Mouse (Mus musculus): ENCODE results near the gene Tmem186. TPM values are rescaled to one million over a fixed set of nuclear protein-coding genes. Genes with fewer than 3 reads are reported as not detected.

Gene Tmem186
- polyA plus RNA-seq, 1 experiment = 13.4 TPM

DNA sequence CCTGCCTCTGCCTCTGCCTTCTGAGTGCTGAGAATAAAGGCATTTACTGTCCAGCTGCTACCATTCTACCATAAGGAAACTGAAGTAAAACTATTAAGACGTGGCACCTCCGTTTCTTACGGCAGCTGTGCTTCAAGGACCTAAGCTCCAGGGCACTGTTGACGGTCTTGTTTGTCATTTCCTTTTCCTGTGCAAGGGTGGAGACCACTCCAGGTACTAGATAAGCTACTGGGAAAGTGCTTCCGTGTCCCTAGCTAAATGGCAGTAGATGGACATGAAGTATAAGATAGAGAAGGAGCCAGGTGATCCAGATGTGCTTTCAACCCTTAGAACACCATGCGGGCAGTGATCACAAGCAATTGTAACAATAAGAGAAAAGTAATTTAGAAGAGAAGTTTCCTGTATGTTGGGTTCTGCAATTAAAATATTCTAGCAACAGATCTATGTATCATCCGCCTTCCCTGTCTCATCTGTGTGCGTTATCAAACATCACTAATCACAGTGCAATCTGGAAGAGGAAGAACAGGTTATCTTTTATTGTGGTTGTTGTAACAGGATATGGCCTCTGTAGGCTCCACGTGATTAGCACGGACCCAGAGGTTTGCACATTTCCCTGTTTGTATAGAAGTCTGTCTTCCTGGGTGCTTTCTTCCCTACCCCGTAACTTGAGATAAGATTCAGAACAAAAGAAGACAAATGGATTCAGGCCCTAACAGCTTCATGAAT, 2.1 kb upstream of the Tmem186 start:
- Histone ChIP-seq H3K4me3 (ENCODE audit: insufficient read depth, low read depth, low read length) (no peak overlapping the region), H3K4me1 (ENCODE audit: control insufficient read depth, insufficient read depth, low read length) (no peaks in the 10 kb centered on the region; the same call in 1 of the 2 replicates), H3K27me3 (replicated peaks; ENCODE audit: control insufficient read depth, insufficient read depth, low read length) (no peaks in the 10 kb centered on the region), H3K27ac (ENCODE audit: insufficient read depth, low read depth, low read length) (no peak overlapping the region), H3K36me3 (ENCODE audit: control insufficient read depth, insufficient read depth, low read length) (no peaks in the 10 kb centered on the region; the same call in 1 of the 2 replicates)
- no peak for TF ChIP-seq CTCF (conservative IDR thresholded peaks at IDR 0.05; ENCODE audit: insufficient read depth, insufficient read length, low read depth, low read length)
- no peak for DNase-seq
- 66% methylated on average over 11 of the region's 11 CpGs for WGBS

DNA sequence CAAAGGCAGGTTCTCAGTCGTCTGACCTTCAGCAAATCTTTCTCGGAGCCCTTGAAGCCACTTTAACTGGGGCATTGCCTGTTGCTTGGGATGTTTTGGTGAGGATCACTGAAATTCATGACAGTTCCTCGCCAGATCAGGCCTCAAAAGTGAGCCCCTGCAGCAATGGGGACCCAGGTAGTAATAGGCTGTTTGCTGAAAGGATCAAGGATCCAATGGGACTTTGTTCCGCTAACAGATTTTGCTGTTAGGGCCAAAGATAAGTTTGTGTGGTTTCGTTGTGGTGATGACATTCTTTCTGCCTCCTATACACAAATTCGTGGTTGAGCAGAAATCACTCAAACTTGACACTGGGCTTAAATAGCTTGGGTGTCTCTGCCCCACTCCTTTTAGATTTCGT, 619 bp upstream of the Tmem186 start:
- H3K36me3 ChIP-seq (ENCODE audit: control insufficient read depth, insufficient read depth, low read length) = no peaks in the 10 kb centered on the region
- no peak for DNase-seq
- H3K27me3 ChIP-seq (replicated peaks; ENCODE audit: control insufficient read depth, insufficient read depth, low read length) = no peaks in the 10 kb centered on the region
- H3K27ac ChIP-seq (ENCODE audit: insufficient read depth, low read depth, low read length) = peak overlapping the region; percentile 73; the same call in 1 of the 2 replicates
- H3K4me1 ChIP-seq (ENCODE audit: control insufficient read depth, insufficient read depth, low read length) = no peaks in the 10 kb centered on the region; the same call in 1 of the 2 replicates
- 30% methylated on average over 7 of the region's 7 CpGs for WGBS
- TF ChIP-seq POLR2A (IDR thresholded peaks at IDR 0.05; ENCODE audit: low read depth, low read length) (no peak), CTCF (conservative IDR thresholded peaks at IDR 0.05; ENCODE audit: insufficient read depth, insufficient read length, low read depth, low read length) (no peak)
- H3K4me3 ChIP-seq (ENCODE audit: insufficient read depth, low read depth, low read length) = peak overlapping the region; percentile 91

DNA sequence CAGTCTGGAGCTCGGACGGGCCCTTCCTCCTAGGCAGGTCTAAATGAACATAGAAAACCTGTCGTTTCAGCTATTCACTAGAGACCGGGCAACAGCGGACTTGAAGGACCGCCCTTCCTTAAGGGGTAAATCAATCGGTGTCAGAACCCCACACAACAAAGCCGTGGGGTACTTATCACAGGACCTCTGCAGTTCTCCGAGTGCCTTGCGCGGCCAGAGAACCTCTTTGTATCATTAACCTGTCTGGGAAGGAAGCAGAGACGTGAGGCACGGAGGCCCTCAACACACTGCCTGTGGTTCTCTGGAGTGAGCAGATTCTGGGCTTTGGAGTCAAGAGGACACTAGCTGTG, 670 bp downstream of the Tmem186 start:
- peak overlapping the region; percentile 91 for H3K4me3 ChIP-seq (ENCODE audit: insufficient read depth, low read depth, low read length)
- WGBS = under 1% methylated on average over 13 of the region's 13 CpGs
- DNase-seq = no peak
- TF ChIP-seq CTCF (conservative IDR thresholded peaks at IDR 0.05; ENCODE audit: insufficient read depth, insufficient read length, low read depth, low read length) (no peak), POLR2A (IDR thresholded peaks at IDR 0.05; ENCODE audit: low read depth, low read length) (no peak)
- peak overlapping the region; percentile 66 for H3K27ac ChIP-seq (ENCODE audit: insufficient read depth, low read depth, low read length)
- no peaks in the 10 kb centered on the region for H3K27me3 ChIP-seq (replicated peaks; ENCODE audit: control insufficient read depth, insufficient read depth, low read length)
- H3K36me3 ChIP-seq (ENCODE audit: control insufficient read depth, insufficient read depth, low read length) = no peaks in the 10 kb centered on the region
- H3K4me1 ChIP-seq (ENCODE audit: control insufficient read depth, insufficient read depth, low read length) = no peaks in the 10 kb centered on the region; the same call in 1 of the 2 replicates

DNA sequence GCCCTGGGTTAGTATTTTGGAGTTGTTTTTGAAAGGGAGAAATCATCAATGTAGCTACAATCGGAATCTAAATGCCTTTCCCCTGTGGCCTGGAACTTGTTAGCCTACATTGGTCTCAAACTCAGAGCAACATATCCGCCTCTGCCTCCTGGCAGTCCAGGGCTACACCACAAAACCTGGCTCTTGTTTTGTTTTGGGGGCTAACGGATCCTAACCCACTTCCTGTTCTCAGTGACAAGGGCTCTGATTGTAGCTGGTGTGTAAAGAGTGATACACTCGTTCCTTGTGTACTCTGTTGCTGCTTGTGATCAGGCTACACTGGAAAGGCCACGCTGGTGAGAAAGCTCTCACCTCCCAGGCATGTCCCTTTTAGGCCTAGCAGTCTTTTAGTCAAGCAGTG, 6.1 kb downstream of the Tmem186 start:
- Histone ChIP-seq H3K27me3 (replicated peaks; ENCODE audit: control insufficient read depth, insufficient read depth, low read length) (no peaks in the 10 kb centered on the region), H3K4me3 (ENCODE audit: insufficient read depth, low read depth, low read length) (no peak overlapping the region), H3K4me1 (ENCODE audit: control insufficient read depth, insufficient read depth, low read length) (no peaks in the 10 kb centered on the region), H3K36me3 (ENCODE audit: control insufficient read depth, insufficient read depth, low read length) (no peaks in the 10 kb centered on the region), H3K27ac (ENCODE audit: insufficient read depth, low read depth, low read length) (no peak overlapping the region)
- 90% methylated on average over 5 of the region's 5 CpGs for WGBS
- no peak for TF ChIP-seq POLR2A (IDR thresholded peaks at IDR 0.05; ENCODE audit: low read depth, low read length)
- no peak for TF ChIP-seq CTCF (conservative IDR thresholded peaks at IDR 0.05; ENCODE audit: insufficient read depth, insufficient read length, low read depth, low read length)
- DNase-seq = no peak

DNA sequence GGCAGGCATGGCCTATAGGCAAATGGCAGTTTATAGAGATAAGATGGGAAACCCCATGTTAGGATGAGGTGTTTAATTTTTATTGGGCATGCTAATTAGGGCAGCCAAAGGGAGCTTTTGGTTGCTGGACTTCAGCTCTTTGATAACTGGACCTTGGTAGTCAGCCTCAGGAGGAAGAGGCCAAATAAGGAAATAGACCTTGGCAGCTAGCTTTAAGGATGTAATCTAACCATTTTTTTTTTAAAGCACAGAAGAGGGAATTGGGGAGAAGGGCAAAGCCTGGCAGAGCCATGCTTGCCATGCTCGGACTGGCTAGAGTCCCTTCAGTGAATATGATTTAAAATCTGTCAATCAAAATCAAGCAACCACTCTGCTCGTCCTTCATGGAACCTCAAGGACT, 7.1 kb downstream of the Tmem186 start:
- no peaks in the 10 kb centered on the region for H3K27me3 ChIP-seq (replicated peaks; ENCODE audit: control insufficient read depth, insufficient read depth, low read length)
- no peak overlapping the region for H3K4me3 ChIP-seq (ENCODE audit: insufficient read depth, low read depth, low read length)
- no peaks in the 10 kb centered on the region for H3K4me1 ChIP-seq (ENCODE audit: control insufficient read depth, insufficient read depth, low read length)
- no peaks in the 10 kb centered on the region for H3K36me3 ChIP-seq (ENCODE audit: control insufficient read depth, insufficient read depth, low read length)
- TF ChIP-seq POLR2A (IDR thresholded peaks at IDR 0.05; ENCODE audit: low read depth, low read length) (no peak), CTCF (conservative IDR thresholded peaks at IDR 0.05; ENCODE audit: insufficient read depth, insufficient read length, low read depth, low read length) (no peak)
- no peak for DNase-seq
- H3K27ac ChIP-seq (ENCODE audit: insufficient read depth, low read depth, low read length) = no peak overlapping the region
- 75% methylated on average over 2 of the region's 2 CpGs for WGBS

DNA sequence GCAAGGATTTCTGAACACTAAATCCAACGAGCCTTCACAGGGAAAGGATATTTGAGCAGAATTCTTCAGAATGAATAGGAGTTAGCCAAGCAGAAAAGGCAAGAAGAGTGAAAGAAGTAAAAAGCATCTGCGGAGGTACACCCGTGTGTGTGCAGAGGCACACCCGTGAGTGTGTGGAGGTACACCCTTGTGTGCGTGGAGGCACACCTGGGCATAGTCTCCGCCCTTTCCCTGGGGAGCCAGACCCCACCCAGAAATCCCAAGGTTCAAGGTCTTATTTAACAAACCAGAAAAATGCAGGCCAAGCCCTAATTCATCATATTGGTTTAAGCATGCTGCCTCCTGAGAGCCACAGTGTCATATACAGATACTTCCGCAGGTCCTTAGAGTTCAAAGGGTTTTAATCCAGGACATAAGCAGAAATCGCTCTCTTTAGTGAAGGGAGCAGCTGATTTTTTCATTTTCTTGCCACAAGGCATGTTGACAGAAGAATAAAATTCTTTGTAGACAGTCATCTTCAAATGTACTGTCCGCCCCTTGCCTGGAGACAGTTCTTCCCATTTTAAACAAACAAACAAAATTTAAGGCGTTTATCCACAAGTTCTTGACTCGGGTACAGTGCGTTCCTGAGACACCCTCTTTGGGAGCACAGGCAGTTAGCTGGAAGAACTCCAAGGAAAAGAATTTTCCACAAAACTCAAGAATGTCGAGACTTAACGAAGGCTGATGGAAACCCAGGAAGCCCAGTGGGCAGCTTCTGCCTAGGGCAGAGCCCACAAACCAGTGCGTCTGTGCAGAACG, 17.0 kb downstream of the Tmem186 start:
- Histone ChIP-seq H3K4me3 (ENCODE audit: insufficient read depth, low read depth, low read length) (no peak overlapping the region), H3K27me3 (replicated peaks; ENCODE audit: control insufficient read depth, insufficient read depth, low read length) (no peaks in the 10 kb centered on the region), H3K36me3 (ENCODE audit: control insufficient read depth, insufficient read depth, low read length) (no peaks in the 10 kb centered on the region), H3K27ac (ENCODE audit: insufficient read depth, low read depth, low read length) (no peak overlapping the region; the same call in 1 of the 2 replicates), H3K4me1 (ENCODE audit: control insufficient read depth, insufficient read depth, low read length) (no peaks in the 10 kb centered on the region)
- DNase-seq = peak; percentile 18
- no peak for TF ChIP-seq CTCF (conservative IDR thresholded peaks at IDR 0.05; ENCODE audit: insufficient read depth, insufficient read length, low read depth, low read length)
- no peak for TF ChIP-seq POLR2A (IDR thresholded peaks at IDR 0.05; ENCODE audit: low read depth, low read length)
- WGBS = 64% methylated on average over 16 of the region's 16 CpGs

DNA sequence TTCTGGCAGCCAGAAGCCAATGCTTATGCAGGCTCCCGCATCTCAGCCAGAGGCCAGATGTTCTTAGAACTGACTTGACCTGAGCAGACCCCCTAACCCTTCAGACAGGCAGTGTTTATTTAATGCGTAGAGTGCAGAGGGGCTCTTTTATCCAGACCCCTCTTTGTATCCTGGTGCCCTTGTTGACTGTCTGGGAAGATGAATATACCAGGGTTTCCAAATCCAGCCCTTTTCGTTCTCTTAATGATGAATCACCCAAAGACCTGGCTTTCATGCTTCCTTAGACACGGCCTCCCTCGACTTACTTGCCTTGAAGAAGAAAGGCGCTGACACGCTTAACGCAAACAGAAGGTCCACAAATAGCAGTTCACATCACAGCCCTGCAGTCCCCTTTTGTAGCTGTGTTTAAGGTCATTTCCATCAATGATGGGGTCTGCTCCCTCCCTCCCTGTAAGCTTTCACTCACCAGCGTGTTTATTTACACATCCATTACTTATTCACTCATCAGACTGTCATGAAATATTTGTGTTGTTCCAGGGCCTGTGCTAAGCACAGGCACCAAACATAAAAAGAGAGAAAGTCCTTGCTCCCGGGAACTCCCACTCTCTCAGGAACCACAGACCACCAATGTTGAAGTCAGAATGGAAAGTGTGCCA, 17.7 kb downstream of the Tmem186 start:
- H3K4me1 ChIP-seq (ENCODE audit: control insufficient read depth, insufficient read depth, low read length) = no peaks in the 10 kb centered on the region
- TF ChIP-seq CTCF (conservative IDR thresholded peaks at IDR 0.05; ENCODE audit: insufficient read depth, insufficient read length, low read depth, low read length) (no peak), POLR2A (IDR thresholded peaks at IDR 0.05; ENCODE audit: low read depth, low read length) (no peak)
- 46% methylated on average over 10 of the region's 10 CpGs for WGBS
- no peaks in the 10 kb centered on the region for H3K36me3 ChIP-seq (ENCODE audit: control insufficient read depth, insufficient read depth, low read length)
- no peak overlapping the region for H3K4me3 ChIP-seq (ENCODE audit: insufficient read depth, low read depth, low read length)
- H3K27ac ChIP-seq (ENCODE audit: insufficient read depth, low read depth, low read length) = no peak overlapping the region
- no peak for DNase-seq
- no peaks in the 10 kb centered on the region for H3K27me3 ChIP-seq (replicated peaks; ENCODE audit: control insufficient read depth, insufficient read depth, low read length)
